Mouse (Mus musculus) forebrain, embryonic 10.5 days (tissue): ENCODE measurements around the gene Nhlrc2. TPM values are rescaled to one million over a fixed set of nuclear protein-coding genes. Genes with fewer than 3 reads are reported as not detected.

ENCODE experiments used
- DNase-seq: peaks from one replicate; pipeline ENCODE4 v3.0.0-alpha.2; 2017; ENCODE audit warnings: low spot score; ENCODE audit errors: extremely low spot score
- H3K27ac ChIP-seq: fragments of 300-500 bp; sonication (generic); 2 replicates; pipeline ENCODE4 v1.5.1; 2016; ENCODE audit warnings: mild to moderate bottlenecking
- H3K27me3 ChIP-seq: fragments of 300-500 bp; sonication (generic); 2 replicates; pipeline ENCODE4 v1.6.1; 2016; ENCODE audit warnings: mild to moderate bottlenecking; ENCODE audit not compliant: poor library complexity, severe bottlenecking
- H3K36me3 ChIP-seq: fragments of 300-500 bp; sonication (generic); replicated peaks from 2 replicates; pipeline ENCODE4 v1.6.1; 2016; ENCODE audit warnings: mild to moderate bottlenecking, moderate library complexity
- H3K4me1 ChIP-seq: fragments of 300-500 bp; sonication (generic); 2 replicates; pipeline ENCODE4 v1.6.1; 2016
- H3K4me3 ChIP-seq: fragments of 300-500 bp; sonication (generic); 2 replicates; pipeline ENCODE4 v1.5.1; 2016; ENCODE audit warnings: mild to moderate bottlenecking, moderate library complexity
- H3K9me3 ChIP-seq: fragments of 300-500 bp; sonication (generic); 2 replicates; pipeline ENCODE4 v1.6.1; 2016; ENCODE audit warnings: mild to moderate bottlenecking, moderate library complexity
- WGBS: fragments of 180-500 bp; shearing (Covaris S2); methylation state at CpG from one replicate; pipeline ENCODE4 v1.1.7; 2016; 5-methylcytosine and 5-hydroxymethylcytosine counted together
- polyA plus RNA-seq: library from polyadenylated mRNA; unstranded; fragments of >200 nt; fragmentation: Nextera tagmentation; extraction: Ambion mirVana; gene quantifications from 2 replicates; pipeline ENCODE4 v1.2.1, GENCODE M21; 2016

Nhlrc2 gene
- polyA plus RNA-seq, 1 experiment from 2014 or later = 13.7 TPM

- H3K4me3 ChIP-seq = no peak overlapping the region
- no peak for DNase-seq
- WGBS = 95% methylated on average over 2 of the region's 2 CpGs
- H3K36me3 ChIP-seq = peaks cover 49% of the 10 kb centered on the region
- no peaks in the 10 kb centered on the region for H3K9me3 ChIP-seq
- no peaks in the 10 kb centered on the region for H3K4me1 ChIP-seq
- no peaks in the 10 kb centered on the region for H3K27me3 ChIP-seq
- no peak overlapping the region for H3K27ac ChIP-seq
Measured at GRCm38 (mm10) chr19:56571234-56571633, 23.2 kb downstream of the Nhlrc2 start.

GRCm38 (mm10) chr19:56571913-56572312 is 23.9 kb downstream of the Nhlrc2 start:
- Histone ChIP-seq H3K4me3 (no peak overlapping the region), H3K4me1 (no peaks in the 10 kb centered on the region), H3K9me3 (no peaks in the 10 kb centered on the region), H3K27me3 (no peaks in the 10 kb centered on the region), H3K36me3 (peaks cover 54% of the 10 kb centered on the region), H3K27ac (no peak overlapping the region)
- 95% methylated on average over 5 of the region's 5 CpGs for WGBS
- DNase-seq = no peak

- Histone ChIP-seq H3K4me1 (no peaks in the 10 kb centered on the region), H3K4me3 (no peak overlapping the region), H3K9me3 (no peaks in the 10 kb centered on the region), H3K36me3 (peaks cover 61% of the 10 kb centered on the region), H3K27me3 (no peaks in the 10 kb centered on the region), H3K27ac (no peak overlapping the region)
- DNase-seq = no peak
- 93% methylated on average over 6 of the region's 6 CpGs for WGBS
Measured at GRCm38 (mm10) chr19:56573184-56573583, 25.1 kb downstream of the Nhlrc2 start.

DNA sequence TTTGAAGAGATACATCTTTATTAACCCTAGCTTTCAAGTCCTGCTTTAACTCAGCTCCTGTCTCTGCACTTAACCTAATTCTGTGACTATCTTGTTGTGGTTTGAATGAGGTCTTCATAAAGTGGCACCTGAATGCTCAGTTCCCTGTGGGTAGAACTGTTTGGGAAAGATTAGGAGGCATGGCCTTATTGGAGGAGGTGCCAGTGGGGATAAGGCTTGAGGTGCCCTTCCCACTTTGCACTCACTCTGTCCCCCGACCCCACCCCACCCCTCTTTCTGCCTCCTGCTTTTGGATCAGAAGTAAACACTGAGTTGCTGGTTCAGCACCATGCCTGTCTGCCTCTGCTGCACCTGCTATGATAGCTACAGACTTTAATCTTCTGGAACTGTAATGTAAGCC is 29.7 kb downstream of the Nhlrc2 start:
- no peaks in the 10 kb centered on the region for H3K4me1 ChIP-seq
- no peak overlapping the region for H3K27ac ChIP-seq
- H3K4me3 ChIP-seq = no peak overlapping the region
- no peak for DNase-seq
- 100% methylated on average over 1 of the region's 1 CpGs for WGBS
- H3K9me3 ChIP-seq = no peaks in the 10 kb centered on the region
- no peaks in the 10 kb centered on the region for H3K27me3 ChIP-seq
- H3K36me3 ChIP-seq = peaks cover 67% of the 10 kb centered on the region

DNA sequence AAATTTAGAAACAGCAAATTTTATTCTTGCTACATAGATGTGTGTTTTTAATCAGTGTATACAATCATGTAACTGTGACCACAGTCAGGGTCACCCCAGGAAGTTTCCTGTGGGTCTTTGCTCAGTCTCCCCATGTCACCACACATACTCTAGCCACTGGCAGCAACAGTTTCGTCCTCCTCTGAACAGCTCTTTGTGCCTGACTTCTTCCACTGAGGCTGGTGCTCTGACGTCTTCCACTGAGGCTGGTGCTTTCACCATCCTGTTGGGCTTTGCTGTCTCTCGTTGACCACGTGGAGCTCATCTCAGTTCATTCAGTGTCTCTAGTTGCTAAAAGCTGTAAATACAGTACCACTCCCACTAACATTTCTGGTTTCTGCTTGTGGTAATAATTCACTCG is 33.9 kb downstream of the Nhlrc2 start:
- WGBS = 93% methylated on average over 5 of the region's 5 CpGs
- Histone ChIP-seq H3K9me3 (no peaks in the 10 kb centered on the region), H3K27me3 (no peaks in the 10 kb centered on the region), H3K27ac (no peak overlapping the region), H3K36me3 (peaks cover 65% of the 10 kb centered on the region), H3K4me3 (no peak overlapping the region), H3K4me1 (no peaks in the 10 kb centered on the region)
- DNase-seq = no peak

DNA sequence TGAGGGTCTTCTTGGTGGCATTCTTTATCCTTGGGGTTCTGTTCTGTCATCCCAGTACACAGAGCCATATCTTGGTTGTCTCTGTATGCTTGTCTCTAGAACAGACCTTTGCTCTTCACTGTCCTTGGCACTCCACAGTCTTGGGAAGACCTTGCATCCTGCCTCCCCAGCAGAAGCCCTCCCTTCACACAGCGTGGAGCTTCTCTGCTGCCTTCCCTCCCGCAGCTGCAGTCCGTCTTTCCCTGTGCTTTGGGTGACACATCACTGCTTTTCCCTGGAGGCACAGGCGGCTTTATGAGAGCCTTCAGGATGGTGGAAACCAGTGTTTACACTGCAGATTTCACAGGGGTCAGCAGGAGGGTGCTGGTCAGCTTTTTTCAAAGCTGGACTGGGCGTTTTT is 35.7 kb downstream of the Nhlrc2 start:
- H3K36me3 ChIP-seq = peaks cover 67% of the 10 kb centered on the region
- 79% methylated on average over 5 of the region's 5 CpGs for WGBS
- no peak for DNase-seq

GRCm38 (mm10) chr19:56584288-56584687 is 36.2 kb downstream of the Nhlrc2 start:
- H3K4me3 ChIP-seq = no peak overlapping the region
- H3K9me3 ChIP-seq = no peaks in the 10 kb centered on the region
- no peaks in the 10 kb centered on the region for H3K27me3 ChIP-seq
- no peaks in the 10 kb centered on the region for H3K4me1 ChIP-seq
- no peak overlapping the region for H3K27ac ChIP-seq
- DNase-seq = no peak
- H3K36me3 ChIP-seq = peaks cover 70% of the 10 kb centered on the region
- 88% methylated on average over 3 of the region's 3 CpGs for WGBS

More for the DNA sequence above, 35.7 kb downstream of the Nhlrc2 start:
- Histone ChIP-seq H3K27me3 (no peaks in the 10 kb centered on the region), H3K4me3 (no peak overlapping the region), H3K27ac (no peak overlapping the region), H3K9me3 (no peaks in the 10 kb centered on the region), H3K4me1 (no peaks in the 10 kb centered on the region)

DNA sequence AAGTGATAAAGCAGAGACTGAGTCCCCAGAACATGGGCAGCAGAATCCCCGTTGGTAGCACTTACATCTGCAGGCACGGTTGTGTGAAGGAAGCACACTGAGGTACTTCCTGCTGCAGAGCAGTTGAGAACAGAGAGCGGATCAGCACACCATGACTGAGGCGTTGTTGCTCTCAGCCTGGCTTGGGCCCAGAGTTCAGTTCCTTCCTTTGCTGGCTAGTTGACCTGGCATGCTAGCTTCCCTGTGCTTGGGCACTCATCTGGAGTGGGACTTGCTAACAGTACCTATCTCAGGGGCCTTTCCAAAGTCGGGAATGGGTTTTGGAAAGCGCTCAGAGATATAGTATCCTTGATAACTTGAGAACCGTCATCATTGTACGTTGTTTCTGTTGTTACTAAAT is 38.3 kb downstream of the Nhlrc2 start:
- no peak for DNase-seq
- no peaks in the 10 kb centered on the region for H3K27me3 ChIP-seq
- 89% methylated on average over 8 of the region's 8 CpGs for WGBS
- no peaks in the 10 kb centered on the region for H3K4me1 ChIP-seq
- no peak overlapping the region for H3K27ac ChIP-seq
- H3K36me3 ChIP-seq = peaks cover 76% of the 10 kb centered on the region
- no peaks in the 10 kb centered on the region for H3K9me3 ChIP-seq
- H3K4me3 ChIP-seq = no peak overlapping the region

GRCm38 (mm10) chr19:56588205-56588626 is 40.2 kb downstream of the Nhlrc2 start:
- Histone ChIP-seq H3K4me1 (no peaks in the 10 kb centered on the region), H3K36me3 (peaks cover 77% of the 10 kb centered on the region), H3K27me3 (no peaks in the 10 kb centered on the region), H3K9me3 (no peaks in the 10 kb centered on the region), H3K27ac (no peak overlapping the region), H3K4me3 (no peak overlapping the region)
- 91% methylated on average over 6 of the region's 6 CpGs for WGBS
- DNase-seq = no peak

GRCm38 (mm10) chr19:56589008-56589407 is 40.9 kb downstream of the Nhlrc2 start:
- Histone ChIP-seq H3K27ac (no peak overlapping the region), H3K27me3 (no peaks in the 10 kb centered on the region), H3K36me3 (peaks cover 79% of the 10 kb centered on the region), H3K9me3 (no peaks in the 10 kb centered on the region), H3K4me1 (no peaks in the 10 kb centered on the region), H3K4me3 (no peak overlapping the region)
- WGBS = 93% methylated on average over 6 of the region's 6 CpGs
- DNase-seq = no peak

GRCm38 (mm10) chr19:56589455-56589854 is 41.4 kb downstream of the Nhlrc2 start:
- no peaks in the 10 kb centered on the region for H3K27me3 ChIP-seq
- DNase-seq = no peak
- H3K4me1 ChIP-seq = no peaks in the 10 kb centered on the region
- WGBS = 97% methylated on average over 5 of the region's 5 CpGs
- H3K36me3 ChIP-seq = peaks cover 83% of the 10 kb centered on the region
- no peak overlapping the region for H3K4me3 ChIP-seq
- H3K9me3 ChIP-seq = no peaks in the 10 kb centered on the region
- H3K27ac ChIP-seq = no peak overlapping the region

DNA sequence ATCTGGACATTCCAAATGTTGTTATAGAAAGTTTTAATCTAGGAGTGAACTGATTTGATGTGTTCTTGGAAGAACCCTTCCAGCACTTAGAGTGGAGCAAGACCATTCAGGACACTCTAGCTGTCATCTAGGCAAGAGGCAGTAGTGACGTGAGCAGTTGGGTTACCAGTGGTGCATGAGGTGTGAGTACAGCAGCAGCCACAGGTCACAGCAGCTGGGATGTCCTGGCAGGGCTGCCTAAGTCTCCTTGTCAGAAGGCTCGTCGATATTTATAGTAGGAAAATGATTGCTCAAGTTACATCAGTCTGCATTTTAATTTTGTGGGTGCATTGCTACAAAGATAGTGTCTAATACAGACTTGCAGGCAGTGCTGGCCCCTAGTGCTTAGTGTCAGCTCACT is 42.2 kb downstream of the Nhlrc2 start:
- Histone ChIP-seq H3K27ac (no peak overlapping the region), H3K27me3 (no peaks in the 10 kb centered on the region), H3K9me3 (no peaks in the 10 kb centered on the region), H3K36me3 (peaks cover 88% of the 10 kb centered on the region), H3K4me1 (no peaks in the 10 kb centered on the region), H3K4me3 (no peak overlapping the region)
- 96% methylated on average over 3 of the region's 3 CpGs for WGBS
- DNase-seq = no peak

GRCm38 (mm10) chr19:56592472-56592871 is 44.4 kb downstream of the Nhlrc2 start:
- H3K27me3 ChIP-seq = no peaks in the 10 kb centered on the region
- H3K36me3 ChIP-seq = peaks cover 98% of the 10 kb centered on the region
- no peak for DNase-seq
- no peaks in the 10 kb centered on the region for H3K9me3 ChIP-seq
- no peak overlapping the region for H3K4me3 ChIP-seq
- H3K27ac ChIP-seq = no peak overlapping the region
- no peaks in the 10 kb centered on the region for H3K4me1 ChIP-seq
- WGBS = 95% methylated on average over 9 of the region's 9 CpGs

DNA sequence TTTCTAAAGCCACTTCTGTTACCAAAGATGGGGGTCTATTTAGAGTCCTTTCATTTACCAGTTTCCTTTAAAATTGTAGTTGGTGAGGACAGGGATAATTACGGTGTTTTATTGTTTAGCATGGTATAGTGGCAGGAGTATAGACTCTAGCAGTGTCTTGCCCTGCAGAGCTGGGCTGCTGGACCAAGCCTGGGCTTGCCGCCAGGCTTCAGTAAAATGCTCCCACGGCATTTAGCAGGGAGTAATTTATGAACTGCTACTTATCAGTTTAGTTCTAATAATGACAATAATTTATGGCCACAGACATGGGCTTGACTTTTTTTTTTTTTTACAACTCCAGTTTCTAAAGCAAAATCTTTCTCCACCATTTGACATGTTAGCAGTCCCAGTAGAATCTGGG is 51.9 kb downstream of the Nhlrc2 start:
- Histone ChIP-seq H3K27ac (no peak overlapping the region), H3K4me3 (no peak overlapping the region), H3K4me1 (peaks cover 9% of the 10 kb centered on the region; the same call in 1 of the 2 replicates), H3K9me3 (no peaks in the 10 kb centered on the region), H3K36me3 (peaks cover 80% of the 10 kb centered on the region), H3K27me3 (no peaks in the 10 kb centered on the region)
- DNase-seq = no peak
- 95% methylated on average over 3 of the region's 3 CpGs for WGBS
